ENCODE assay signal across 13 mouse cellular contexts in genomic region chr5:65457086-65457827, GRCm38 (mm10). TPM values are rescaled to one million over a fixed set of nuclear protein-coding genes. Genes with fewer than 3 reads are reported as not detected.
DNase-seq lines count a peak whose midpoint lies in the region; ATAC-seq lines count a peak whose summit lies in the region.
"Had no signal": no experiment of that assay in that cellular context is flagged by ENCODE, and none has a peak within 500 bp of the region (broad histone marks: within the 10 kb centered on the region; RNA-seq: fewer than 3 reads in every experiment).

No protein-coding gene starts in this region.

- peaks cover 6% of the 10 kb centered on the region; the same call in 1 of the 2 replicates for H3K36me3 ChIP-seq in heart, embryonic 16.5 days (ENCODE audit: control insufficient read depth, insufficient read depth)
- no peaks in the 10 kb centered on the region for H3K36me3 ChIP-seq in lung, embryonic 15.5 days
- H3K36me3 ChIP-seq in midbrain, embryonic 11.5 days (ENCODE audit: control insufficient read depth, insufficient read depth, low read length): no peaks in the 10 kb centered on the region
- H3K36me3 ChIP-seq: liver, embryonic 12.5 days had no signal

- peak overlapping the region; percentile 22; the same call in 1 of the 2 replicates for H3K9ac ChIP-seq in heart, embryonic 16.5 days (ENCODE audit: low read length)
- H3K9ac ChIP-seq in lung, embryonic 15.5 days: no peak overlapping the region
- no peak overlapping the region for H3K9ac ChIP-seq in midbrain, embryonic 11.5 days (ENCODE audit: low read length)
- H3K9ac ChIP-seq: hindbrain, embryonic 13.5 days; liver, embryonic 12.5 days had no signal

- peak; percentile 91 for DNase-seq in NIH3T3 (ENCODE audit: low read depth)
- peak; percentile 41 for DNase-seq in embryo, embryonic 10.5 days (ENCODE audit: low spot score)
- no peak for DNase-seq in midbrain, embryonic 11.5 days (ENCODE audit: low spot score, missing footprints)
- DNase-seq in testis, postnatal 10 days (ENCODE audit: low spot score): no peak
- DNase-seq in testis, postnatal 14 days (ENCODE audit: low spot score): no peak
- DNase-seq in frontal cortex, postnatal 25 days (ENCODE audit: low spot score in 2 of 2): no peak
- DNase-seq: adrenal gland, postnatal 25 days had no signal

- ATAC-seq in heart, embryonic 16.5 days (replicated peaks; ENCODE audit: extremely low read depth, insufficient read depth, low FRiP score): no peak
- peak; percentile 95 for ATAC-seq in lung, embryonic 15.5 days (ENCODE audit: borderline replicate concordance, extremely low read depth, low FRiP score, low TSS enrichment)
- no peak for ATAC-seq in midbrain, embryonic 11.5 days (ENCODE audit: low FRiP score)
- ATAC-seq: liver, embryonic 12.5 days had no signal

- no peaks in the 10 kb centered on the region for H3K9me3 ChIP-seq in heart, embryonic 16.5 days (replicated peaks; ENCODE audit: control insufficient read depth, low read length)
- H3K9me3 ChIP-seq in lung, embryonic 15.5 days: no peaks in the 10 kb centered on the region
- no peaks in the 10 kb centered on the region for H3K9me3 ChIP-seq in midbrain, embryonic 11.5 days (ENCODE audit: control insufficient read depth, low read length)
- H3K9me3 ChIP-seq: hindbrain, embryonic 13.5 days; liver, embryonic 12.5 days had no signal

- WGBS in heart, embryonic 16.5 days: 47% methylated on average over 7 of the region's 7 CpGs
- WGBS in lung, embryonic 15.5 days: 29% methylated on average over 7 of the region's 7 CpGs
- 71% methylated on average over 7 of the region's 7 CpGs for WGBS in midbrain, embryonic 11.5 days

- peaks cover 48% of the 10 kb centered on the region for H3K4me1 ChIP-seq in heart, embryonic 16.5 days (ENCODE audit: control insufficient read depth, insufficient read depth, low read length)
- peaks cover 44% of the 10 kb centered on the region for H3K4me1 ChIP-seq in lung, embryonic 15.5 days
- H3K4me1 ChIP-seq in midbrain, embryonic 11.5 days (ENCODE audit: control insufficient read depth, insufficient read depth, low read length): no peaks in the 10 kb centered on the region
- H3K4me1 ChIP-seq: hindbrain, embryonic 13.5 days; liver, embryonic 12.5 days had no signal

- H3K4me3 ChIP-seq in heart, embryonic 16.5 days (ENCODE audit: low read length): no peak overlapping the region
- H3K4me3 ChIP-seq in lung, embryonic 15.5 days: no peak overlapping the region
- no peak overlapping the region for H3K4me3 ChIP-seq in midbrain, embryonic 11.5 days (ENCODE audit: low read depth, low read length)
- H3K4me3 ChIP-seq: hindbrain, embryonic 13.5 days; liver, embryonic 12.5 days had no signal

- H3K27me3 ChIP-seq in heart, embryonic 16.5 days (ENCODE audit: control insufficient read depth, insufficient read depth, low read length): no peaks in the 10 kb centered on the region
- no peaks in the 10 kb centered on the region for H3K27me3 ChIP-seq in lung, embryonic 15.5 days
- no peaks in the 10 kb centered on the region for H3K27me3 ChIP-seq in midbrain, embryonic 11.5 days (ENCODE audit: control insufficient read depth, insufficient read depth, low read length)
- H3K27me3 ChIP-seq: hindbrain, embryonic 13.5 days; liver, embryonic 12.5 days had no signal

- no peak overlapping the region for H3K4me2 ChIP-seq in heart, embryonic 16.5 days (ENCODE audit: low read depth, low read length)
- no peak overlapping the region for H3K4me2 ChIP-seq in lung, embryonic 15.5 days
- no peak overlapping the region for H3K4me2 ChIP-seq in midbrain, embryonic 11.5 days
- H3K4me2 ChIP-seq: hindbrain, embryonic 13.5 days; liver, embryonic 12.5 days had no signal

- peak overlapping the region; percentile 83 for H3K27ac ChIP-seq in heart, embryonic 16.5 days (ENCODE audit: low read length)
- H3K27ac ChIP-seq in lung, embryonic 15.5 days: peak overlapping the region; percentile 94
- H3K27ac ChIP-seq in midbrain, embryonic 11.5 days (ENCODE audit: low read depth, low read length): no peak overlapping the region
- H3K27ac ChIP-seq: hindbrain, embryonic 13.5 days; liver, embryonic 12.5 days had no signal

RNA-seq across cellular contexts. Expression of gene Ugdh, which starts 21.5 kb away (rescaled TPM):
- polyA plus RNA-seq in heart, embryonic 16.5 days (2015; fragmentation: Nextera tagmentation; extraction: Ambion mirVana): 58.9 and 65.3 TPM in 2 replicates
- polyA plus RNA-seq in lung, embryonic 15.5 days (2015; fragmentation: Nextera tagmentation; extraction: Ambion mirVana): 140 and 146 TPM in 2 replicates
- 55.0 and 63.3 TPM in 2 replicates for polyA plus RNA-seq in midbrain, embryonic 11.5 days (2014; fragmentation: Nextera tagmentation; extraction: Ambion mirVana)

RNA-seq across cellular contexts. Expression of gene Gm43552, which starts 35.4 kb away (rescaled TPM):
- polyA plus RNA-seq in heart, embryonic 16.5 days (2015; fragmentation: Nextera tagmentation; extraction: Ambion mirVana): 0.91 and 2.3 TPM in 2 replicates
- not detected in 2 replicates for polyA plus RNA-seq in lung, embryonic 15.5 days (2015; fragmentation: Nextera tagmentation; extraction: Ambion mirVana)
- not detected in 2 replicates for polyA plus RNA-seq in midbrain, embryonic 11.5 days (2014; fragmentation: Nextera tagmentation; extraction: Ambion mirVana)
- polyA plus RNA-seq: liver, embryonic 12.5 days; neural tube, embryonic 14.5 days; testis, adult 2 months had no signal

Comparison
In these comparisons a context has a peak if more than half of its experiments do, and no peak if none do; other contexts are left out.
1. DNase-seq: peak in NIH3T3 (single experiment) and embryo, embryonic 10.5 days (single experiment); none in midbrain, embryonic 11.5 days (single experiment), testis, postnatal 10 days (single experiment), testis, postnatal 14 days (single experiment) and frontal cortex, postnatal 25 days (0 of 2).